Mouse (Mus musculus) embryonic facial prominence, embryonic 12.5 days (tissue): ENCODE measurements around the gene Asic2. TPM values are rescaled to one million over a fixed set of nuclear protein-coding genes. Genes with fewer than 3 reads are reported as not detected.

ENCODE experiments used
- ATAC-seq: fragments of 200-750 bp; cut with Nextera tagmentation; 2 replicates; pipeline ENCODE4 v1.8.0; 2017; ENCODE audit not compliant: insufficient number of reproducible peaks, insufficient read depth, low FRiP score, low TSS enrichment
- H3K27ac ChIP-seq: fragments of 300-500 bp; sonication (generic); 2 replicates; pipeline ENCODE4 v1.5.1; 2016; ENCODE audit warnings: mild to moderate bottlenecking
- H3K27me3 ChIP-seq: fragments of 300-500 bp; sonication (generic); 2 replicates; pipeline ENCODE4 v1.6.1; 2016; ENCODE audit warnings: mild to moderate bottlenecking, moderate library complexity
- H3K36me3 ChIP-seq: fragments of 300-500 bp; sonication (generic); 2 replicates; pipeline ENCODE4 v1.6.1; 2016; ENCODE audit warnings: mild to moderate bottlenecking
- H3K4me1 ChIP-seq: fragments of 300-500 bp; sonication (generic); 2 replicates; pipeline ENCODE4 v1.6.1; 2016
- H3K4me2 ChIP-seq: fragments of 300-500 bp; sonication (generic); replicated peaks from 2 replicates; pipeline ENCODE4 v1.6.1; 2016; ENCODE audit warnings: mild to moderate bottlenecking, moderate library complexity
- H3K4me3 ChIP-seq: fragments of 300-500 bp; sonication (generic); 2 replicates; pipeline ENCODE4 v1.5.1; 2016; ENCODE audit warnings: mild to moderate bottlenecking
- H3K9ac ChIP-seq: fragments of 300-500 bp; sonication (generic); 2 replicates; pipeline ENCODE4 v1.6.1; 2016; ENCODE audit warnings: mild to moderate bottlenecking, moderate library complexity
- H3K9me3 ChIP-seq: fragments of 300-500 bp; sonication (generic); 2 replicates; pipeline ENCODE4 v1.6.1; 2016; ENCODE audit warnings: mild to moderate bottlenecking, moderate library complexity
- WGBS: fragments of 180-500 bp; shearing (Covaris S2); methylation state at CpG from one replicate; pipeline ENCODE4 v1.1.7; 2016; 5-methylcytosine and 5-hydroxymethylcytosine counted together
- polyA plus RNA-seq: library from polyadenylated mRNA; unstranded; fragments of >200 nt; fragmentation: Nextera tagmentation; extraction: Ambion mirVana; gene quantifications from 2 replicates; pipeline ENCODE4 v1.2.1, GENCODE M21; 2016

The Asic2 gene
- polyA plus RNA-seq, 1 experiment from 2014 or later, result 1.3 TPM

- Histone ChIP-seq H3K36me3 (no peaks in the 10 kb centered on the region), H3K9ac (no peak overlapping the region), H3K9me3 (no peaks in the 10 kb centered on the region), H3K4me1 (no peaks in the 10 kb centered on the region), H3K27me3 (no peaks in the 10 kb centered on the region), H3K4me3 (no peak overlapping the region), H3K4me2 (no peak overlapping the region), H3K27ac (no peak overlapping the region)
- no peak for ATAC-seq
- 58% methylated on average over 4 of the region's 4 CpGs for WGBS
Observed at GRCm38 (mm10) chr11:81193856-81194255, 774.4 kb downstream of the Asic2 start.

GRCm38 (mm10) chr11:81192155-81192554, 776.1 kb downstream of the Asic2 start:
- H3K4me1 ChIP-seq, result no peaks in the 10 kb centered on the region
- H3K27me3 ChIP-seq, result no peaks in the 10 kb centered on the region
- no peak overlapping the region for H3K27ac ChIP-seq
- H3K9me3 ChIP-seq, result no peaks in the 10 kb centered on the region
- no peak overlapping the region for H3K9ac ChIP-seq
- H3K4me2 ChIP-seq, result no peak overlapping the region
- H3K36me3 ChIP-seq, result no peaks in the 10 kb centered on the region
- no peak overlapping the region for H3K4me3 ChIP-seq
- ATAC-seq, result no peak
- WGBS, result 79% methylated on average over 4 of the region's 4 CpGs

GRCm38 (mm10) chr11:81189103-81189502, 779.2 kb downstream of the Asic2 start:
- no peak for ATAC-seq
- Histone ChIP-seq H3K4me1 (no peaks in the 10 kb centered on the region), H3K4me2 (no peak overlapping the region), H3K9ac (no peak overlapping the region), H3K27ac (no peak overlapping the region), H3K4me3 (no peak overlapping the region), H3K36me3 (no peaks in the 10 kb centered on the region), H3K9me3 (no peaks in the 10 kb centered on the region), H3K27me3 (no peaks in the 10 kb centered on the region)
- WGBS, result 91% methylated on average over 6 of the region's 6 CpGs

GRCm38 (mm10) chr11:81187851-81188250, 780.4 kb downstream of the Asic2 start:
- H3K4me2 ChIP-seq, result no peak overlapping the region
- no peak for ATAC-seq
- H3K9ac ChIP-seq, result no peak overlapping the region
- H3K4me3 ChIP-seq, result no peak overlapping the region
- no peaks in the 10 kb centered on the region for H3K4me1 ChIP-seq
- H3K9me3 ChIP-seq, result no peaks in the 10 kb centered on the region
- H3K36me3 ChIP-seq, result no peaks in the 10 kb centered on the region
- H3K27ac ChIP-seq, result no peak overlapping the region
- no peaks in the 10 kb centered on the region for H3K27me3 ChIP-seq
- 87% methylated on average over 3 of the region's 3 CpGs for WGBS

- 60% methylated on average over 7 of the region's 7 CpGs for WGBS
- H3K27me3 ChIP-seq, result no peaks in the 10 kb centered on the region
- H3K27ac ChIP-seq, result no peak overlapping the region
- H3K9ac ChIP-seq, result no peak overlapping the region
- no peak overlapping the region for H3K4me2 ChIP-seq
- no peaks in the 10 kb centered on the region for H3K9me3 ChIP-seq
- no peaks in the 10 kb centered on the region for H3K4me1 ChIP-seq
- H3K36me3 ChIP-seq, result no peaks in the 10 kb centered on the region
- no peak for ATAC-seq
- no peak overlapping the region for H3K4me3 ChIP-seq
Observed at GRCm38 (mm10) chr11:81184721-81185120, 783.5 kb downstream of the Asic2 start.

- H3K27ac ChIP-seq, result no peak overlapping the region
- H3K4me3 ChIP-seq, result no peak overlapping the region
- H3K36me3 ChIP-seq, result no peaks in the 10 kb centered on the region
- no peak for ATAC-seq
- H3K27me3 ChIP-seq, result no peaks in the 10 kb centered on the region
- 78% methylated on average over 2 of the region's 2 CpGs for WGBS
- H3K4me1 ChIP-seq, result no peaks in the 10 kb centered on the region
- H3K9ac ChIP-seq, result no peak overlapping the region
- H3K9me3 ChIP-seq, result 0 out of 2 replicates have a peak, but pooled peaks cover 7% of the 10 kb centered on the region
- no peak overlapping the region for H3K4me2 ChIP-seq
Observed at GRCm38 (mm10) chr11:81164890-81165289, 803.4 kb downstream of the Asic2 start.

- Histone ChIP-seq H3K36me3 (no peaks in the 10 kb centered on the region), H3K9me3 (0 out of 2 replicates have a peak, but pooled peaks cover 7% of the 10 kb centered on the region), H3K4me2 (no peak overlapping the region), H3K4me3 (no peak overlapping the region), H3K9ac (no peak overlapping the region), H3K4me1 (no peaks in the 10 kb centered on the region), H3K27ac (no peak overlapping the region), H3K27me3 (0 out of 2 replicates have a peak, but pooled peaks cover 3% of the 10 kb centered on the region)
- 57% methylated on average over 4 of the region's 4 CpGs for WGBS
- ATAC-seq, result no peak
Observed at GRCm38 (mm10) chr11:81163056-81163455, 805.2 kb downstream of the Asic2 start.

- Histone ChIP-seq H3K9me3 (no peaks in the 10 kb centered on the region), H3K27me3 (peaks cover 79% of the 10 kb centered on the region), H3K4me2 (peak overlapping the region; percentile 98), H3K27ac (no peak overlapping the region), H3K4me3 (peak overlapping the region; percentile 56), H3K9ac (no peak overlapping the region), H3K36me3 (no peaks in the 10 kb centered on the region), H3K4me1 (peaks cover 22% of the 10 kb centered on the region)
- ATAC-seq, result no peak
- WGBS, result 16% methylated on average over 13 of the region's 13 CpGs
Observed at GRCm38 (mm10) chr11:81153841-81154240, 814.4 kb downstream of the Asic2 start.

GRCm38 (mm10) chr11:81153161-81153840, 815.0 kb downstream of the Asic2 start:
- Histone ChIP-seq H3K9me3 (no peaks in the 10 kb centered on the region), H3K4me3 (peak overlapping the region; percentile 56), H3K27me3 (peaks cover 79% of the 10 kb centered on the region), H3K4me1 (peaks cover 22% of the 10 kb centered on the region), H3K9ac (no peak overlapping the region), H3K27ac (no peak overlapping the region), H3K4me2 (peak overlapping the region; percentile 98), H3K36me3 (no peaks in the 10 kb centered on the region)
- no peak; the same call in 1 of the 2 replicates for ATAC-seq
- under 1% methylated on average over 56 of the region's 57 CpGs for WGBS

GRCm38 (mm10) chr11:81152460-81153160, 815.6 kb downstream of the Asic2 start:
- H3K27me3 ChIP-seq, result peaks cover 74% of the 10 kb centered on the region

GRCm38 (mm10) chr11:81152021-81152385, 816.3 kb downstream of the Asic2 start:
- under 1% methylated on average over 42 of the region's 42 CpGs for WGBS
- peak; percentile 45; the same call in 1 of the 2 replicates for ATAC-seq

More at GRCm38 (mm10) chr11:81152460-81153160, 815.6 kb downstream of the Asic2 start:
- 1% methylated on average over 53 of the region's 55 CpGs for WGBS
- Histone ChIP-seq H3K4me3 (peak overlapping the region; percentile 56), H3K9me3 (no peaks in the 10 kb centered on the region), H3K4me1 (peaks cover 22% of the 10 kb centered on the region), H3K4me2 (peak overlapping the region; percentile 98), H3K27ac (no peak overlapping the region), H3K9ac (peak overlapping the region; percentile 47), H3K36me3 (no peaks in the 10 kb centered on the region)
- peak; percentile 76 for ATAC-seq

More at GRCm38 (mm10) chr11:81152021-81152385, 816.3 kb downstream of the Asic2 start:
- Histone ChIP-seq H3K27ac (no peak overlapping the region), H3K36me3 (no peaks in the 10 kb centered on the region), H3K4me2 (peak overlapping the region; percentile 98), H3K4me1 (peaks cover 22% of the 10 kb centered on the region), H3K27me3 (peaks cover 74% of the 10 kb centered on the region), H3K9me3 (no peaks in the 10 kb centered on the region), H3K4me3 (peak overlapping the region; percentile 56), H3K9ac (peak overlapping the region; percentile 47)
